Mouse (Mus musculus) adrenal gland, postnatal 4 days (tissue): ENCODE measurements at regions not wholly inside any gene's neighbourhood (a gene's known extent, or its start where the extent isn't known, plus 50 kb on each side); places are given as distances from the start of the nearest gene placed in this dataset.

Experiments
- DNase-seq, 2 experiments: peaks; one replicate each; pipeline ENCODE4 v3.0.0; 2021 to 2022; ENCODE audit warnings: low spot score in 2 of 2, mixed read lengths in 2 of 2

DNA sequence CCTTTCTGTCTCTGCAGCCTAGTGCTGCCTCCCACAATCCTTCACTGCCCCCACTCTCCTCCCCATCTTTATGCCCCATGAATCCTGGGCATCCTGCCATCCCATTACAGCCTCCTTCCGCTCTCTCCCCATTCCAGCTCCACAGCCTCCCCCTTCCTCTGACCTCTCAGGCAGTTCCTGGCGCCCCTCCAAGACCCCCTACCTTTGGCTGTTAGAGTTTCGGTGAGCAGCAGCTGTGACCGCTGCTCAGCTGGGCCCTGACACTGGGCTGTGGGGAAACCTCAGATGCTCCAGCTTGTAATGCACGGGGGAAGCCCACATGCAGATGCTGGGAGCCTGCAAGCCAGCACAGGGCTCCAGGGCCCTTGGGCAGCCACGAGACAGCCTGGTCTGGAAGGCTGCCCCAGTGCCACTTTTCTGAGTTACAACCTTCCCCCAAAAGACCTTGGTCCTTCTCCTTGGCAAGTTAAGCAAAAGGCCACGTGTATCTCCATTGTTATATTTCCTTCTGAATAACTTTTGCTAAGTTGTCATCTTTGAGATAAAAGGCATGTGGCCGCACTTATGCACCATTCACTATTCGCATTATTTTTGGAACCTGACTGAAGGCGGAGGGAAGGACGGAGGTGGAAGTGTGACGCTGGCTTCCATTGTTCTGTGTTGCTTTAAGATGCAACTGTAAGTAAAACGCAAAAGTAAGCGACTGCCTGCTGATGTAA lies 330.6 kb upstream of the Mki67 start:
- peak; percentile 16 to 51 for DNase-seq

DNA sequence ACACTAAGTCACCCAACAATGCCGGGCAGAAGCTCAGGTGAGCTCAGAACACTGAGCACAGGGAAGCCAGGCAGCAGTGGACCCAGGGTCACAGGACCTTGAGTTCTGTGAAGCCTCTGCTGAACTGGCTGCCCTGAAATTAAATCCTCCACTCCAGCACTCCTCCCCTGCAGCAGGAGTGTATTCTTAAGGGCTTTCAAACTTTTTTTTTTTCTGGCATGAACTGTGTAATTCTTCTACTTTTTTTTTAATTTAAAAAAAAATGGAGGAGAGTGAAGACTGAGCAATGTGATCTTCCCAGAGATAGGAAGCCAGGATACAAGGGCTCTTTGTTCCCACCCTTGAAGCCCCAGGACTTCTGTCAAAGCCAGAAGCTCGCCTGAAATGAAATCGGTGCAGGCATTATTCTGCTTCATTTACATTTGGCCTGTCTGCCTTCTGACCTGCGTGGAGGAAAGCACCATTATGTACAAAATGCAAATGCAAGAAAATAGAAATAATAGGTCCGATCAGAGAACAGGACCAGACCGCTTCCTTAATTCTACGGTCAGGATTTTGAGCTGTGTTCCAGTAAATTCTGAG lies 331.3 kb upstream of the Mki67 start:
- DNase-seq: no peak

GRCm38 (mm10) chr7:136048925-136049586 lies 332.9 kb upstream of the Mki67 start:
- no peak for DNase-seq

GRCm38 (mm10) chr7:136049587-136049930 lies 333.4 kb upstream of the Mki67 start:
- DNase-seq: no peak

DNA sequence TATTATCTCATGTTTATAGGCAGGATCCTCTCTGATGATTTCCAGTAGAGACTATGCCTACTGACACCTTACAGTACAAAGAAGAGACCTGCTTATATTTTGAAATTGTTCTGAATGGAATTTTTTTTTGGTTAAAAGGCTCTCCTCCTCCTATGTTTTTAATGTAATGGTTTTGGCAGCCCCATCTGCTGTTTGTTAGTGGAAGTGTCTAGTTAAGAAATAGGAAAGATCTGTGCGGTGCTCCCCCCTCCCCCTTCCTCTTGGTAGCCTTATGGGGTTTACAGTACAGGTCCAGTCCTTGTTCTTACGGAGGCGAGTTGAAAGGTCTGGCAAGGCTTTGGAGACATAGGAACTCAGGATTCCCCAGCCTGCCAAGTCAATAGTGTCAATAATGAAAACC lies 334.0 kb upstream of the Mki67 start:
- no peak for DNase-seq

GRCm38 (mm10) chr7:136056876-136057484 lies 340.8 kb upstream of the Mki67 start:
- no peak for DNase-seq

GRCm38 (mm10) chr7:136058319-136058718 lies 342.2 kb upstream of the Mki67 start:
- no peak for DNase-seq

DNA sequence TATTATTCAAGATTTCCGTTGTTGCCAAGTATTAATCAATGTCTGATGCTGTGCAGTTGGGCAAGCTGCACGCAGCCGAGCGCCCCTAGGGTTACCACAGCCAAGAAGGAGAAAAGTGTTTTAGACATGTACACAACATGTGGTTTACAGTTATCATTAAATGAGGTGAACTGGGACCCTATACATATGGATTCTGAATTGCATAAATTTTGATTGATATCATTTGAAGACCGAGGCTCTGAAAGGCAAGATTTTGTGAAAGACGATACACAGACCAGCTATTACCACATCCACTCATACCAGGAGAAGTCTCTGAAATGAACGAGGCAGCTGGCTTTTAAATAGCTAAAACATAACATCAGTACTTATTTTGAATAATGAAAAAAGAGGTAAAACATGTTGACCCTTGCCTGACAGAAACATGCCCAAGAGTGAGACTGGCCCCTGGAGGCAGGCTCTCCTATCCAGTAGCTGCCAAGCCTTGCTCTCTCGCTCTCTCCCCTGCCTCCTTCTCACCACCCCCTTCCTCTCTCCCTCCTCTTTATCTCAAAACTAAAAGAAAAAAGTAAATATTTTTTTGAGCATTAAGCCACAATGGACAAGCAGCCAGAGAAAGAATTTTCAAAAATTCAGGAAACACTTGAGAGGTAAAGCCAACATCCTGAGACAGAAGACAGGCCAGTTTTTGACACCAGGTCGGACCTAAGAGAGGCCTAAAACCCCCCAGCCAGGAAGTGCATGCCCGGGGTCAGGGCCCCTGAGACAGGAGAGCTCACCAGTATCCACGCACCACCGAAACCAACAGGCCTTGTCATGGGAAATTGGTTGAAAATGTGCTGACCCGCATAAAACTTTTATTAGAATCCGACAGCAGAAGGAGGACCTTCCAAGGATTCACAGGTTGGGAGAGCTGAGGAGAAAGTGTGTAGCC lies 342.9 kb upstream of the Mki67 start:
- DNase-seq: no peak

DNA sequence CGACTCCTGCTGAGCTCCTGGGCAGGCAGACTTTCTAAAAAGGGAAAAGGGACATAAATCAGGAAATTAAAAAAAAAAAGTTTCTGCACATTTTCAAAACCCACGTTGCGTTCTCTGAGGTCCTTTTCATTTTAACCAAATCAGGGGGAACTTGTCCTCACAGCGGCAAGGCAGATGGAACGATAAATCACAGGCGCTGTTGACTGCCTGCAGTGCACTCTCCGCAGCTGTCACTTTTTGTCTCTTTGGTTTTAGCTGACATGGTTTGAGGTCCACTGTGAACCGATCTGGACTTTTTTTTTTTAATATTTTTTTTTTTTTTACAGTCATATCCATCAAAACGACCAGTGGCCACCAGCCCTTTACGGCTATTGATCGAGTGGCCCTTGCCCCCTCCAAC lies 343.7 kb upstream of the Mki67 start:
- no peak for DNase-seq

DNA sequence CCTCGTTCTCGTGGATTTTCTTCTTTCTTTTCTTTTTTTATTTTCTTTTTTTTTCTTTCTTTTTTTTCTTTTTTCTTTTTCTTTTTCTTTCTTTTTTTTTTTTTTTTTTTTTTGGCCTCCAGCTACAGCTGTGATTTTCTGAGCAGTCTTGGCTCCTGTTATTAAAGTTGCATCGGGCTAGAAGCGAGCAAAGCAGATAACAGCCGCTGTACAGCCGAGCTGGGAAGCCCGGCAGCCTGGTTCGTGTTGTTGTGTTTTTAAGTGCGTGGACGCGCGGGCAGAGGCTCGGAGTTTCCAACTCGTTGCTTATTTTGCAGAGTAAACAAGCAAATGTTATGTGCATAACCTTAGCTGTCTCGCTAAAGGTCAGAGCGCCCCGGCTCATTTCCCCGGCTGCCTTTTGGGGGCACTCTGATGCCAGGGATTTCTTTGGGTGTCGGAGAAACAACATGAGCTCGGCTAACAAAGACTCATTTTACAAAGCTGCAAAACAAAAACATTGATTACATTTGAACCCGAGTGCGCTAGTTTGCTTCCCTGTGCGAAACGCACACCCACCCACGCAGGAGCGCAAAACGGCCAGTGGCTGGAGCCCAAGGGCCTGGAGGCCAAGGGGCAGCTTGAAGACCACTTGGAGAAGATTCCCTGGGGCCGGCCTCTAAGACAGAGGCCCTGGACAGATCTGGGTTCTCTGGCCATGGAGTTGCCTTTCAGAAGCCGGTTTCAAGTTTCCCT lies 344.3 kb upstream of the Mki67 start:
- DNase-seq: peak in 1 of 2 experiments; percentile 33

GRCm38 (mm10) chr7:136062658-136063057 lies 346.5 kb upstream of the Mki67 start:
- DNase-seq: no peak

DNA sequence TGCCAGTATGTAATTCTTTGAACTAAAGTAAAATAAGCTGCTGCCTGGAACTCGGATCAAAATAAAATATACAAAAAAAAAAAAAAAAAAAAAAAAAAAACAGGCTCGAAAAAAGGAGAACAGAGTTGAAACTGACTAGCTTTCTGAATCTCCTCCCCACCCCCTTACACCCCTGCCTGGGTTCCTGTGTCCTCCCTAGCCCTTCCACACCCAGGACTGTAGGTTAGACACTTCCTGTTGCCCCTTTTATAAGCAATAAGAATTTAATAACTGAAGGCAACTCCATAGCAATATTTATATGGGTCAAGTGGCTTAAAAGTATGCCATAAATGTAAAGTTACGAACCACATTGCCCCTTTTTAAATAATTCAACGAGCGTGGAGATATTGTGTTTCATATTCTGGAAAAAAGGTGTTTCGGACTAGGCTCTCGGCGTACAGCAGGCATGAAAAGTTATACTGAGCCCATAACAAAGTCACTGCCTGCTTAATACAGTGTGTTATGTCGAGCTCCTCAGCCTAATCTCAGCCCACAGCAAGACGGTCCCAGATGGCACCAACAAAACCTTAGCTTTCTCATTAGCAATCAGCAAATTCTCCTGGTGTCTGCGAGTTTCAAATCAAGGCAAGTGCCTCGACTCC lies 349.0 kb upstream of the Mki67 start:
- no peak for DNase-seq

DNA sequence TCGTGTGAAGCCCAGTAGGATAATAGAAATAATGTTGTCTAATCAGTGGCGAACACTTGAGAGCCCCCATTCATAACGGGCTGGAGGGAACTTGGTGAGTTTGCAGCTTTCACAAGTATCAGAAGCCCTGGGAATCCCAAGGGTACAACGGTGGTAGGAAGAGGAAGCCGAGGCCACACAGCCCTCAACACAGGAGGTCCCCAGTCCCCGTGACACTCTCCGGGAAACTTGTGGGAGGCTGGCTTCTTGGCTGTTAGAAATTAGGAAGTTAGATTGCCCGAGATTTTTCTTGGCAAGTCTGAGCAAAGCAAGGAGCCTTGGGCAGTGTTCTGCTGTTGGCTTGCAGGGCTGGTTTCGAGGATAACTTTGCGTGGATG lies 349.5 kb upstream of the Mki67 start:
- DNase-seq: no peak

DNA sequence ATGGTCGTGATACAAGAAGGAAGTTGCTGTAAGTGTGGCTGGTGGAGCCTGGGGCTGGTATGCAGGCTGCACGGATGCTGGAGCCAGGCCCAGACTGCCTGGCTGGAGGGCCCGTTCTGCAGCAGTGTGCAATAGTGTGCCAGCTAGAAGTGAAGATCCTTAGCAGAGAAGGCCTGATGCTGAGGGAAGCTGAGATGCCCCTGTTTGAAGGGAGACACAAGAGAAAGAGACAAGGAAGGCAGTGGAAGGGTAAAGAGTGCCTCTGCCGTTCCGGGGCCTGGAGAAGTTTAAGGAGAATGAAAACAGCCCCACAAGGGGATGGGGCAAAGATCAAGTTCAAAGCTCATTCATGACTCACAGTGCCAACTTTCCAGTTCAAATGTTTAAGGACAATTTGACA lies 354.7 kb upstream of the Mki67 start:
- DNase-seq: no peak

DNA sequence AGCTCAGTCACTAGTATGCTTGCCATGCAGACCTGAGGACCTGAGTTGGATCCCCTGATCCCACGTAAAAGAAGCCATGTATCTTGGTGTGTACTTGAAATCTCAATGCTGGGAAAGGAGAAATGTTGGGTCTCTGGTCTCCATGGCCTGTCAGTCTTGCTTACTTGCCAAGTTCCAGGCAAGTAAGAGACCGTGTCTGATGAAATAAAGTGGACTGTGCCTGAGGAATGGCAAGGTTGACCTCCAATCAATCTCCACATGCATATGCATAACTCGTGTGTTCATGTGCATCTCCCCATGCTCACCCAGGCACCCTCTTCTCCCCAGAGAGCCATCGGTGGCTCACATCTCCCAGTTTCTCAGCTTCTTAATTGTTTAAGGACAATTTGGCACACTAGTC lies 355.2 kb upstream of the Mki67 start:
- DNase-seq: no peak

DNA sequence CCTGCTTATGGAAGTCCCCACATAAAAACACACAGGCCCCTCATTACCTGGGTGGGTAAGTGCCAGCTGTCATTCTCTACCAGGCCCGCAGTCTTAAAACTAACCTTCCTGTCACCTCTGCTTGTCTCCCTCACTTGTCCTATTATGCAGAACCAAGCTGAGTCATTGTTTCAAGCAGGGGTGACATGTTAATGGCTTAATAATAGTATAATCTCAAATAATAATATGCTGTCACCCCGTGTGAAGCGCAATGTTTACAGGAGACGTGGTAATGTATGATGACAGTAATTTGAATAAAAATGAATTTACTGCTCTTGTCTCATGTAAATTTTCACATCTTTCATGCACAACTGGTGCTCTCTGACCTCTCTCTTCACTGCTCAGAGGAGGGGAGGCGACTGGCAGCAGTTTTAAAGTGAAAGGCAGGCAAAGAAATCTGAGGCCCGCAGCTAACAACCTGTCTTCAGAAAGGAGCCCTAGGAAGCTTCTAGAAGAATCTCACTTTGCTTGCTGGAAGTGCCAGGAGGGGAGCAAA lies 357.2 kb upstream of the Mki67 start:
- no peak for DNase-seq

DNA sequence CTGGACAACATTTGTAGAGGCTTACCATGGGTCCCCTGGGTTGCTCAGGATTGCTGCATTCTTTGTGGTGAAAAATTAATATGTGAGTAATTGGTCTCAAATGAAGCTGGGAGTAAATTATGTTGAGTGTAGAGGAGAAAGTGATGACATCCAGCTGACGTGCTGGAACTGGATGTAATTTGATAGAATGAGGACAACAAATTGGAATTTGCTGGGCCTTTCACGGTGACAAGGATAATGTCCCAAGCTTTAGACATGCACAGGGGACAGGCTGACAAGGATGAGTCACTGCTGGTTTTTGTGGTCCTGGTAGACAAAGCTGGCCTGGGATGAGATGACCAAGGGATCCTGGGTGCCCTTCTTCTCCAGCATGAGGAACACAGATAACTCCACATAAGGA lies 357.9 kb upstream of the Mki67 start:
- no peak for DNase-seq

GRCm38 (mm10) chr7:136081534-136082252 lies 365.5 kb upstream of the Mki67 start:
- DNase-seq: no peak

DNA sequence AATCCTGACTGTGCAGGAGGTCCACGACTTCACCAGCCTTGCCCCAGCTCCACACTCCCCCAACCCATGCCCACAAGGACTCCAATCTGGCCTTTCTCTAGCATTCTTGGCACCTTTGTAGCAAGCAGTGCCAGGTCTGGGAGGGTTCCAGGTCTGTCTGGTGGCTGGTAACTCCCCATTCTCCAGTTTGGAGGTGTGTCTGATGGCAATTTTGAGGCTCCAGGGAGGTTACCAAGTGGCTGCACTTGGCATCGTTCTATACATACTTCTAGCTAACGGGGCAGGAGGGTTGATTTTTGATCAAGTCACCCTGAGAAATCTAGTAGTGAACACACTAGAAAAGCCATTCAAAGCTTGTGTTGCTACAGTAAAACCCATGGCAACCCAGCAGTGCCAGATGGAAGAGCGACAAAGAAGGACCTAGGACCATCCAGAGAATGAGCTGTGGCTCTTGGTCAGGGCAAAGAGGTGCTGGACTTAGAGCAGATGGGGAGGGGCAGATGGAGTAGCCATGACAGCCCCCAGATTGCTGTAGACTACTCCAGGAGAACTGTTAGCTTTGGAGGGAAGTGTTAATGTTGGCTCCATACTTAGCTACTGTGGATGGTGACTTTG lies 366.2 kb upstream of the Mki67 start:
- DNase-seq: no peak
